Mouse (Mus musculus): Measurements from ENCODE around the gene St6gal1.

Gene St6gal1

GRCm38 (mm10) chr16:23214314-23214713 lies 10.2 kb upstream of the St6gal1 start:
- H3K27me3 ChIP-seq (ENCODE audit: insufficient read depth, low read length) = no peaks in the 10 kb centered on the region
- H3K4me3 ChIP-seq (replicated peaks; ENCODE audit: low read length) = no peak overlapping the region
- TF ChIP-seq CTCF (conservative IDR thresholded peaks at IDR 0.05; ENCODE audit: low read length) = no peak
- TF ChIP-seq POU5F1 (IDR thresholded peaks at IDR 0.05; ENCODE audit: borderline replicate concordance, low read length) = no peak
- no peak for TF ChIP-seq NANOG (IDR thresholded peaks at IDR 0.05; ENCODE audit: borderline replicate concordance, low read length)
- H3K4me1 ChIP-seq (replicated peaks; ENCODE audit: low read depth, low read length) = no peaks in the 10 kb centered on the region
- H3K36me3 ChIP-seq (ENCODE audit: insufficient read depth, low read length) = no peaks in the 10 kb centered on the region
- H3K9me3 ChIP-seq (ENCODE audit: low read length) = no peaks in the 10 kb centered on the region

- H3K27me3 ChIP-seq (ENCODE audit: insufficient read depth, low read length) = no peaks in the 10 kb centered on the region
- H3K9me3 ChIP-seq (ENCODE audit: low read length) = no peaks in the 10 kb centered on the region
- TF ChIP-seq NANOG (IDR thresholded peaks at IDR 0.05; ENCODE audit: borderline replicate concordance, low read length) = no peak
- no peak for TF ChIP-seq POU5F1 (IDR thresholded peaks at IDR 0.05; ENCODE audit: borderline replicate concordance, low read length)
- TF ChIP-seq CTCF (conservative IDR thresholded peaks at IDR 0.05; ENCODE audit: low read length) = no peak
- no peaks in the 10 kb centered on the region for H3K4me1 ChIP-seq (replicated peaks; ENCODE audit: low read depth, low read length)
- no peaks in the 10 kb centered on the region for H3K36me3 ChIP-seq (ENCODE audit: insufficient read depth, low read length)
- H3K4me3 ChIP-seq (replicated peaks; ENCODE audit: low read length) = no peak overlapping the region
Observed at GRCm38 (mm10) chr16:23215241-23215900, 9.2 kb upstream of the St6gal1 start.

DNA sequence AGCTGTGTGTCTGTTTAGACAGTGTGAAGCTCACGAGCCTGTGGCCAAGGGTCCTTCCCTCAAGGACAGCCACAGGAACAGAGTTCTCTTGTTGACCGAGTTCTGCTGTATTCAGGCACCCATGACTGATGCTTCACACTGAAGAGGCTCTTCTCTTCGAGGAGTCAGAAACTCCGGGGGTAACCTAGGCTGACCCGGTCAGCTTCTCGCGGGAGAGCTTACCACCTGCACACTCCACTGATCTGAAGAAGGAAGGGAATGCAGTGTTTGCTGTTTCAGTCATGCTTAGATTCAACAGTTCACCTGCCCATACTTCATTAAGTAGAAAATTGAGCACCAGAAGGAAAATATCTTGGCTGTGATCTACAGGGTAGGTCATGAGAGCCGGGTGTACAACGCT lies 8.2 kb upstream of the St6gal1 start:
- Histone ChIP-seq H3K9me3 (ENCODE audit: low read length) (no peaks in the 10 kb centered on the region), H3K27me3 (ENCODE audit: insufficient read depth, low read length) (no peaks in the 10 kb centered on the region), H3K36me3 (ENCODE audit: insufficient read depth, low read length) (no peaks in the 10 kb centered on the region), H3K4me3 (replicated peaks; ENCODE audit: low read length) (no peak overlapping the region), H3K4me1 (replicated peaks; ENCODE audit: low read depth, low read length) (no peaks in the 10 kb centered on the region)
- TF ChIP-seq POU5F1 (IDR thresholded peaks at IDR 0.05; ENCODE audit: borderline replicate concordance, low read length) (no peak), NANOG (IDR thresholded peaks at IDR 0.05; ENCODE audit: borderline replicate concordance, low read length) (no peak), CTCF (conservative IDR thresholded peaks at IDR 0.05; ENCODE audit: low read length) (no peak)

- Histone ChIP-seq H3K9me3 (ENCODE audit: low read length) (no peaks in the 10 kb centered on the region), H3K27me3 (ENCODE audit: insufficient read depth, low read length) (peaks cover 12% of the 10 kb centered on the region), H3K4me3 (replicated peaks; ENCODE audit: low read length) (no peak overlapping the region), H3K36me3 (ENCODE audit: insufficient read depth, low read length) (no peaks in the 10 kb centered on the region), H3K4me1 (replicated peaks; ENCODE audit: low read depth, low read length) (peaks cover under 1% of the 10 kb centered on the region; the same call in 1 of the 2 replicates)
- TF ChIP-seq POU5F1 (IDR thresholded peaks at IDR 0.05; ENCODE audit: borderline replicate concordance, low read length) (no peak), CTCF (conservative IDR thresholded peaks at IDR 0.05; ENCODE audit: low read length) (no peak), NANOG (IDR thresholded peaks at IDR 0.05; ENCODE audit: borderline replicate concordance, low read length) (no peak)
Observed at GRCm38 (mm10) chr16:23218313-23218712, 6.2 kb upstream of the St6gal1 start.

GRCm38 (mm10) chr16:23223166-23223870 lies 1.2 kb upstream of the St6gal1 start:
- TF ChIP-seq NANOG (IDR thresholded peaks at IDR 0.05; ENCODE audit: borderline replicate concordance, low read length) (no peak), CTCF (conservative IDR thresholded peaks at IDR 0.05; ENCODE audit: low read length) (no peak), POU5F1 (IDR thresholded peaks at IDR 0.05; ENCODE audit: borderline replicate concordance, low read length) (no peak)
- Histone ChIP-seq H3K4me3 (replicated peaks; ENCODE audit: low read length) (no peak overlapping the region), H3K27me3 (ENCODE audit: insufficient read depth, low read length) (peaks cover 49% of the 10 kb centered on the region), H3K36me3 (ENCODE audit: insufficient read depth, low read length) (no peaks in the 10 kb centered on the region), H3K4me1 (replicated peaks; ENCODE audit: low read depth, low read length) (peaks cover 41% of the 10 kb centered on the region), H3K9me3 (ENCODE audit: low read length) (no peaks in the 10 kb centered on the region)

DNA sequence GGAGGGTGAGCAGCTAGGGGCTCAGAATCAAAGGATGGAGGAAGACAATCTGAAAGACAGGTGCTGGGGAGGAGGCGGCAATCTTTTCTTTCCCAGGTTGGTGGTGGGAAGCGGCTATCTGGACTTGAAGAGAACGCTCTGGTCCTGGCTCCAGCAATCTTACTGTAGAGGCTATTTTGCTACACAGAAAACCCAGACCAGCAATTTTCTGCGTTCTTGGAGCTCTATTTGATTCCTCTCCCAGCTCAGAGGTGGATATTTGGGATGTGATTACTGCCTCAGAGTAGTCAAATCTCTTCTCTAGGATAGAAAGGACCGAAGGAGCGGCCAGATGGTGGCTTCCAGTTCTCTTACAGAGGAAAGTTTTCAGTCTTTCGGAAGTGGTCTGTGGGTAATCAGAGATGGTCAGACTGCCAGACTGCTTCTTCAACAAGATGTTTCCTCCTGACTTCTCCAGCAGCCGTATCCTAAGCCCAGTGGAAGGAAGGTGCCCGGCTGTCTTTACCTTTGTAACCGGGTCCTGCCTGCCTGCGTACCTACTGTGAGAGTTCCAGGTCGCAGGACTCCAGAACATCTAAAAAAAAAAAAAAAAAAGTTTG lies 570 bp upstream of the St6gal1 start:
- TF ChIP-seq POU5F1 (IDR thresholded peaks at IDR 0.05; ENCODE audit: borderline replicate concordance, low read length) = no peak
- TF ChIP-seq NANOG (IDR thresholded peaks at IDR 0.05; ENCODE audit: borderline replicate concordance, low read length) = no peak

GRCm38 (mm10) chr16:23225069-23225721 lies 655 bp downstream of the St6gal1 start:
- no peaks in the 10 kb centered on the region for H3K9me3 ChIP-seq (ENCODE audit: low read length)
- peaks cover 56% of the 10 kb centered on the region for H3K4me1 ChIP-seq (replicated peaks; ENCODE audit: low read depth, low read length)
- no peak for TF ChIP-seq POU5F1 (IDR thresholded peaks at IDR 0.05; ENCODE audit: borderline replicate concordance, low read length)
- no peak for TF ChIP-seq NANOG (IDR thresholded peaks at IDR 0.05; ENCODE audit: borderline replicate concordance, low read length)
- no peak for TF ChIP-seq CTCF (conservative IDR thresholded peaks at IDR 0.05; ENCODE audit: low read length)
- peaks cover 49% of the 10 kb centered on the region for H3K27me3 ChIP-seq (ENCODE audit: insufficient read depth, low read length)
- no peaks in the 10 kb centered on the region for H3K36me3 ChIP-seq (ENCODE audit: insufficient read depth, low read length)
- peak overlapping the region; percentile 95 for H3K4me3 ChIP-seq (replicated peaks; ENCODE audit: low read length)

More for the DNA sequence above, 570 bp upstream of the St6gal1 start:
- Histone ChIP-seq H3K9me3 (ENCODE audit: low read length) (no peaks in the 10 kb centered on the region), H3K4me3 (replicated peaks; ENCODE audit: low read length) (peak overlapping the region; percentile 95), H3K36me3 (ENCODE audit: insufficient read depth, low read length) (no peaks in the 10 kb centered on the region), H3K4me1 (replicated peaks; ENCODE audit: low read depth, low read length) (peaks cover 48% of the 10 kb centered on the region), H3K27me3 (ENCODE audit: insufficient read depth, low read length) (peaks cover 49% of the 10 kb centered on the region)
